Mouse (Mus musculus): ENCODE measurements at regions not wholly inside any gene's neighbourhood (a gene's known extent, or its start where the extent isn't known, plus 50 kb on each side); places are given as distances from the start of the nearest gene placed in this dataset.

GRCm38 (mm10) chr5:54178966-54179547, 180.8 kb downstream of the Stim2 start:
- 29% methylated on average over 13 of the region's 13 CpGs for WGBS
- Histone ChIP-seq H3K4me3 (ENCODE audit: low read depth, low read length) (no peak overlapping the region), H3K9me3 (ENCODE audit: control insufficient read depth, low read length) (no peaks in the 10 kb centered on the region), H3K4me1 (ENCODE audit: control insufficient read depth, insufficient read depth, low read length) (no peaks in the 10 kb centered on the region), H3K36me3 (ENCODE audit: control insufficient read depth, insufficient read depth, low read length) (no peaks in the 10 kb centered on the region), H3K27ac (replicated peaks; ENCODE audit: low read depth, low read length) (no peak overlapping the region), H3K9ac (ENCODE audit: low read length) (no peak overlapping the region), H3K4me2 (ENCODE audit: low read depth, severe bottlenecking) (no peak overlapping the region), H3K27me3 (ENCODE audit: control insufficient read depth, insufficient read depth, low read length) (no peaks in the 10 kb centered on the region)
- DNase-seq (ENCODE audit: low spot score) = no peak
- ATAC-seq (ENCODE audit: insufficient number of reproducible peaks, low FRiP score, low TSS enrichment, low read depth) = peak; percentile 45; the same call in 1 of the 2 replicates

- no peaks in the 10 kb centered on the region for H3K36me3 ChIP-seq (ENCODE audit: control insufficient read depth, insufficient read depth, low read length)
- H3K27me3 ChIP-seq (ENCODE audit: control insufficient read depth, insufficient read depth, low read length) = no peaks in the 10 kb centered on the region
- WGBS = 59% methylated on average over 2 of the region's 2 CpGs
- H3K9me3 ChIP-seq (ENCODE audit: control insufficient read depth, low read length) = no peaks in the 10 kb centered on the region
- H3K4me1 ChIP-seq (ENCODE audit: control insufficient read depth, insufficient read depth, low read length) = no peaks in the 10 kb centered on the region
- ATAC-seq (ENCODE audit: insufficient number of reproducible peaks, low FRiP score, low TSS enrichment, low read depth) = no peak
- no peak for DNase-seq (ENCODE audit: low spot score)
- no peak overlapping the region for H3K4me3 ChIP-seq (ENCODE audit: low read depth, low read length)
- H3K4me2 ChIP-seq (ENCODE audit: low read depth, severe bottlenecking) = no peak overlapping the region
- H3K9ac ChIP-seq (ENCODE audit: low read length) = no peak overlapping the region
- H3K27ac ChIP-seq (replicated peaks; ENCODE audit: low read depth, low read length) = no peak overlapping the region
Observed at GRCm38 (mm10) chr5:54180192-54180611, 181.9 kb downstream of the Stim2 start.

- no peak overlapping the region for H3K9ac ChIP-seq (ENCODE audit: low read length)
- no peaks in the 10 kb centered on the region for H3K9me3 ChIP-seq (ENCODE audit: control insufficient read depth, low read length)
- 51% methylated on average over 10 of the region's 10 CpGs for WGBS
- DNase-seq (ENCODE audit: low spot score) (no peak), ATAC-seq (ENCODE audit: insufficient number of reproducible peaks, low FRiP score, low TSS enrichment, low read depth) (no peak)
- no peak overlapping the region for H3K4me3 ChIP-seq (ENCODE audit: low read depth, low read length)
- H3K4me2 ChIP-seq (ENCODE audit: low read depth, severe bottlenecking) = no peak overlapping the region
- no peak overlapping the region for H3K27ac ChIP-seq (replicated peaks; ENCODE audit: low read depth, low read length)
- no peaks in the 10 kb centered on the region for H3K36me3 ChIP-seq (ENCODE audit: control insufficient read depth, insufficient read depth, low read length)
- no peaks in the 10 kb centered on the region for H3K4me1 ChIP-seq (ENCODE audit: control insufficient read depth, insufficient read depth, low read length)
- H3K27me3 ChIP-seq (ENCODE audit: control insufficient read depth, insufficient read depth, low read length) = no peaks in the 10 kb centered on the region
Observed at GRCm38 (mm10) chr5:54180640-54181326, 182.5 kb downstream of the Stim2 start.

GRCm38 (mm10) chr5:54181327-54181863, 183.1 kb downstream of the Stim2 start:
- Histone ChIP-seq H3K27ac (replicated peaks; ENCODE audit: low read depth, low read length) (no peak overlapping the region), H3K9ac (ENCODE audit: low read length) (no peak overlapping the region), H3K27me3 (ENCODE audit: control insufficient read depth, insufficient read depth, low read length) (no peaks in the 10 kb centered on the region), H3K36me3 (ENCODE audit: control insufficient read depth, insufficient read depth, low read length) (no peaks in the 10 kb centered on the region), H3K4me2 (ENCODE audit: low read depth, severe bottlenecking) (no peak overlapping the region), H3K4me1 (ENCODE audit: control insufficient read depth, insufficient read depth, low read length) (no peaks in the 10 kb centered on the region), H3K9me3 (ENCODE audit: control insufficient read depth, low read length) (no peaks in the 10 kb centered on the region), H3K4me3 (ENCODE audit: low read depth, low read length) (no peak overlapping the region)
- ATAC-seq (ENCODE audit: insufficient number of reproducible peaks, low FRiP score, low TSS enrichment, low read depth) (no peak), DNase-seq (ENCODE audit: low spot score) (no peak)
- 31% methylated on average over 13 of the region's 13 CpGs for WGBS

DNA sequence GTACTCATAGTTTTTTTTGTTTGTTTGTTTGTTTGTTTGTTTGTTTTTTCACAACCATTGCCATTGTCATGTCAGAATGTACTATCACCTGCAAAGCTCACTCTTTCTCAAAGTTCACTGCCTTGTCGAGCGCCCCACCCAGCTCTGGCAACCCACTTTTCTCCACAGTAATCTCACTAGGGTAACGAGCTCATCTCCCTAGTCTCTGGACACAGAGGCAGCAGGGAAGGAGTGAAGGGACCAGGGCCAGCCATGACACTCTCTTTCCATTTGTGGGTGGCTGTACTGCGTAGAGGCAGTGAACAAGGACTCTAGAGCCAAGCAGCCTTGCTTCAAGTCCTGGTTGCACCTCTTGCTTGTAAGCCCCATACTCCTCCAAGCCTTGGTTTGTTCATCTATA, 184.5 kb downstream of the Stim2 start:
- 82% methylated on average over 4 of the region's 4 CpGs for WGBS
- DNase-seq (ENCODE audit: low spot score) = no peak

GRCm38 (mm10) chr5:54185662-54186061, 187.4 kb downstream of the Stim2 start:
- Histone ChIP-seq H3K4me2 (ENCODE audit: low read depth, severe bottlenecking) (no peak overlapping the region), H3K9ac (ENCODE audit: low read length) (no peak overlapping the region), H3K36me3 (ENCODE audit: control insufficient read depth, insufficient read depth, low read length) (no peaks in the 10 kb centered on the region), H3K9me3 (ENCODE audit: control insufficient read depth, low read length) (no peaks in the 10 kb centered on the region), H3K27ac (replicated peaks; ENCODE audit: low read depth, low read length) (no peak overlapping the region), H3K4me1 (ENCODE audit: control insufficient read depth, insufficient read depth, low read length) (no peaks in the 10 kb centered on the region), H3K27me3 (ENCODE audit: control insufficient read depth, insufficient read depth, low read length) (no peaks in the 10 kb centered on the region), H3K4me3 (ENCODE audit: low read depth, low read length) (no peak overlapping the region)
- no peak for ATAC-seq (ENCODE audit: insufficient number of reproducible peaks, low FRiP score, low TSS enrichment, low read depth)
- no peak for DNase-seq (ENCODE audit: low spot score)
- 56% methylated on average over 4 of the region's 4 CpGs for whole genome bisulfite sequencing

More for the DNA sequence above, 184.5 kb downstream of the Stim2 start:
- no peaks in the 10 kb centered on the region for H3K4me1 ChIP-seq (ENCODE audit: control insufficient read depth, insufficient read depth, low read length)
- H3K36me3 ChIP-seq (ENCODE audit: control insufficient read depth, insufficient read depth, low read length) = no peaks in the 10 kb centered on the region
- no peak for ATAC-seq (ENCODE audit: insufficient number of reproducible peaks, low FRiP score, low TSS enrichment, low read depth)
- no peak overlapping the region for H3K4me2 ChIP-seq (ENCODE audit: low read depth, severe bottlenecking)
- H3K4me3 ChIP-seq (ENCODE audit: low read depth, low read length) = no peak overlapping the region
- H3K9me3 ChIP-seq (ENCODE audit: control insufficient read depth, low read length) = no peaks in the 10 kb centered on the region
- H3K27me3 ChIP-seq (ENCODE audit: control insufficient read depth, insufficient read depth, low read length) = no peaks in the 10 kb centered on the region
- no peak overlapping the region for H3K9ac ChIP-seq (ENCODE audit: low read length)
- H3K27ac ChIP-seq (replicated peaks; ENCODE audit: low read depth, low read length) = no peak overlapping the region

DNA sequence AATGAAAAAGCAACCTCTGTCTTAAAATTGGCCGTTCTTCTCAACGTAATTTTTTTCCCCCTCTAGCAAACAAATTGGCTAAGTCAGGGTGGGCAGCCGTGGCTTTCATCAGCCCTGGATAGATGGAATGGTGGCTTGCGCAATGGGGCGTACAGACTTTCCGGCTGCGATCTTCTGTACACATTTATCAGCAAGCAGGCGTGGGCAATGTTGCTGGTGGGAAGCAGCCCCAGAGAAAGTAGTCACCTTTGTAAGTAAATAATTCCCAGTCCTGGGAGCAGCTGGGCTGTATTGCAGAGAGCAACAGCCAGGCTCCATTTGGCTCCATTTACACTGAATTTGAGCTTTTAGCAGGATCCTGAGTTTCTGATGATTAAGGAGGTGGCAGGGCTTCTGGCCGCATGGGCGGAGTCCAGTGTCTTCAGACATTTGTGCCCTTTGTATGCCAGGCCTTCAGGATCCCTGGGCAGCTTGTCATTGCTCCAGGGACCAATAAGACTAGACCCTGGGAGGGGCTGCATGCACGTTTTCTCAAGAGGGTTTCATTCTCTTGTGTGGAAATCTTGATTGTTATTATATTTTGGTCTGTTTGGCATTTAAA, 187.9 kb downstream of the Stim2 start:
- ATAC-seq (ENCODE audit: insufficient number of reproducible peaks, low FRiP score, low TSS enrichment, low read depth) = no peak
- 78% methylated on average over 11 of the region's 11 CpGs for WGBS
- Histone ChIP-seq H3K27me3 (ENCODE audit: control insufficient read depth, insufficient read depth, low read length) (no peaks in the 10 kb centered on the region), H3K4me2 (ENCODE audit: low read depth, severe bottlenecking) (no peak overlapping the region), H3K36me3 (ENCODE audit: control insufficient read depth, insufficient read depth, low read length) (no peaks in the 10 kb centered on the region), H3K4me3 (ENCODE audit: low read depth, low read length) (no peak overlapping the region), H3K27ac (replicated peaks; ENCODE audit: low read depth, low read length) (no peak overlapping the region), H3K4me1 (ENCODE audit: control insufficient read depth, insufficient read depth, low read length) (no peaks in the 10 kb centered on the region), H3K9ac (ENCODE audit: low read length) (no peak overlapping the region), H3K9me3 (ENCODE audit: control insufficient read depth, low read length) (no peaks in the 10 kb centered on the region)
- no peak for DNase-seq (ENCODE audit: low spot score)

GRCm38 (mm10) chr5:54191688-54192087, 193.4 kb downstream of the Stim2 start:
- H3K4me2 ChIP-seq (ENCODE audit: low read depth, severe bottlenecking) = no peak overlapping the region
- no peak overlapping the region for H3K27ac ChIP-seq (replicated peaks; ENCODE audit: low read depth, low read length)
- H3K4me3 ChIP-seq (ENCODE audit: low read depth, low read length) = no peak overlapping the region
- ATAC-seq (ENCODE audit: insufficient number of reproducible peaks, low FRiP score, low TSS enrichment, low read depth) (no peak), DNase-seq (ENCODE audit: low spot score) (no peak)
- H3K27me3 ChIP-seq (ENCODE audit: control insufficient read depth, insufficient read depth, low read length) = no peaks in the 10 kb centered on the region
- no peaks in the 10 kb centered on the region for H3K4me1 ChIP-seq (ENCODE audit: control insufficient read depth, insufficient read depth, low read length)
- 89% methylated on average over 4 of the region's 4 CpGs for WGBS
- H3K36me3 ChIP-seq (ENCODE audit: control insufficient read depth, insufficient read depth, low read length) = no peaks in the 10 kb centered on the region
- no peak overlapping the region for H3K9ac ChIP-seq (ENCODE audit: low read length)
- no peaks in the 10 kb centered on the region for H3K9me3 ChIP-seq (ENCODE audit: control insufficient read depth, low read length)

Data from limb, embryonic 11.5 days (tissue).